Mouse (Mus musculus): ENCODE results near the gene Plppr5.

DNA sequence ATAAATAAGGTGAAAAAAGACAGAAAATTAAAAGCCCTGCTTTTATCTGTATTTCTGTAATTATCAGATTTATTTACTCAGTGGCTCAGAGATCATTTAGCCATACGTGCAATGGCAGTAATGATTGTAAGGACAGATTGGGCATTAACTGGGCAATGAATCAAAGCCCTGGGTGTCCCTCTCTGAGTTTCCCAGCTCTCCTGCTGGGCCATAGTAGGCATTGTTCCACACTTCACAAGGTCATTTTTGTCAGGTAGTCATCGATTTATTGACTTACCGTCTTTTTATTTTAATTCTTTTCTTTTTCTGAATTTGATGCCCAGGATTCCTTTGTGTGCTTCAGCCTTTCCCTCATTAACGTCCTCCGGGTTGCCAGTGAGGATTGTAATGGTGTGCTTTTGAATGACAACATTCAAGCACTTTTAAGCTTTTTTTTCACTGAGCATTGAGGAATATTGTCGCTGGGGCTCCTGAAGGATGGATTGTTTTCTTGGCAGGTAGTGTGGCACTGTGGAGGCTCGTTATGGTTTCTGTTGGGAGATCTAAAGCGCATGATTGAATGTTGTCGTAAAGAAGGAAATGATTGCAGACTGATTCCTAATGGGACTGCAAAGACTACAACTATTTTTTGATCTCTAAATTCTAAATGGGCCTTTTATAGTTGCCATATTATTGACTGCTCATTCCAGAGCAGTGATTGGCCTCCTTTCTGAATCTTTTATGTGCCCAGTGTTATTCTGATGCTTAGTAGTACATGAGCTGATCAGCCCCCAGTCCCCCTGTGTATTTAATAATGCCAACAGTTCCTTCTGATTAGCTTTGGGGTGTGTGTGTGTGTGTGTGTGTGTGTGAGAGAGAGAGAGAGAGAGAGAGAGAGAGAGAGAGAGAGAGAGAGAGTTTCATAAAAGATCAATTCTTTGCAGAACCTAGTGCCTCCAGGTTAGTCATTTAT lies 154.8 kb downstream of the Plppr5 start:
- TF ChIP-seq CTCF (IDR thresholded peaks at IDR 0.05; ENCODE audit: insufficient read depth, low read depth, low read length): no peak
- TF ChIP-seq POLR2A (IDR thresholded peaks at IDR 0.05; ENCODE audit: insufficient read depth, low read depth, low read length): no peak
